Mouse (Mus musculus): ENCODE results near the gene Dpp6. TPM values are rescaled to one million over a fixed set of nuclear protein-coding genes. Genes with fewer than 3 reads are reported as not detected.

Gene Dpp6
- polyA plus RNA-seq, 1 experiment from 2014 or later = 42.0 TPM

DNA sequence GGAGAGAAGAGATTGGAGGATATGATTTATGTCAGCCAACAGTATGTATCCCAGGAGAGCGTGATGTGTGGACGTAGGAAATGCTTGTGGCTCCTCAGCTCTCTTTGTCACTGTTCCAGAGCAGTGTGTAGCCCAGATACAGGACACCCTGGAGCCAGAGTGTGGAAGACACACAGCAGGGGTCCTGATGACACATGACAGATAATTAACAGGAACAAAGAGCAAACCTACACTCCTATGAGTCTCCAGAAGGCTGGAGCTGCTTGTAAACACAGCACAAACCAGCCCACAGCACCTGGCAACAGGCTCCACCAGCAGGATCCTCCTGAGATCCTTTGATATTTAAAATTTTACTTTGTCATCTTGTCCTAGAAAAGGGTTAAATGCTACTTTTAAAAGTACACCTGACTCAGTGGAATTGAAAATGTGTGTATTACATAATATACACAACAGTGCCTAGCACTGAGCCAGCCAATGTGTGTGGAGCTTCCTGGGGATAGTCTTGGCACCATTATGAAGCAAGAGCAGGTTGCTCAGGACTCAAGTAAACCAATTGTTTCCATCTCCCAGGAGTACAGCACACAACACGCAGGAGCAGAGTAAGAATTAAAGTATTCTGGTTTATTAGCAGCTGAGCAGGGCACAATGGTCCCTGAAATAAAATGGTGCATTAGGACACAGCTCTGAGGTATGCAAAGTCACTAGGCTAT lies 115.6 kb downstream of the Dpp6 start:
- no peak overlapping the region for H3K9ac ChIP-seq (replicated peaks; ENCODE audit: low read depth, low read length)
- H3K4me2 ChIP-seq (ENCODE audit: low read length) = no peak overlapping the region
- no peaks in the 10 kb centered on the region for H3K9me3 ChIP-seq (ENCODE audit: control insufficient read depth, low read length)
- no peaks in the 10 kb centered on the region for H3K27me3 ChIP-seq (replicated peaks; ENCODE audit: control insufficient read depth, insufficient read depth, low read length)
- no peak overlapping the region for H3K4me3 ChIP-seq (replicated peaks; ENCODE audit: low read length)
- no peaks in the 10 kb centered on the region for H3K4me1 ChIP-seq (replicated peaks; ENCODE audit: control insufficient read depth, insufficient read depth, low read length)
- ATAC-seq = no peak
- no peak overlapping the region for H3K27ac ChIP-seq (ENCODE audit: low read length)
- no peaks in the 10 kb centered on the region for H3K36me3 ChIP-seq (ENCODE audit: control insufficient read depth, insufficient read depth)
- 61% methylated on average over 3 of the region's 3 CpGs for WGBS

DNA sequence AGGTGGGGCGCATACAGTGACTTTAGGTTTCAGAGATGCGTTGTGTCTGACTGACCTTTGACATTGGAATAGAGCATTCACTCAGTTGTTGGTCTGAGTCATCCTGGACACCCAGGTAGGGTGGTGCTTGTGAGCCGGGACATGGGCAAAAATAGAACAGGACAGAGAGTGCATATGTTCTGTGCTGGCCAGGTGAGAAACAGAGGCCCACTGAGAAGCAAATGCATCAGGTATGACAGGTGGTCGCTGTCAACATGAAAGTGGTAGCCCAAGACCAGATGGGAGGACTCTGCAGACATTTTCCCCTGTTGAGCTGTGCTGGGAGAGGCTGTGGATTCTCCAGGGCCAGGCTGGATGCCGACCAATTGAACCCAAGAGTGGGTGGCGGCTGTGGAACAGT lies 117.9 kb downstream of the Dpp6 start:
- Histone ChIP-seq H3K36me3 (ENCODE audit: control insufficient read depth, insufficient read depth) (no peaks in the 10 kb centered on the region), H3K4me3 (replicated peaks; ENCODE audit: low read length) (no peak overlapping the region), H3K9me3 (ENCODE audit: control insufficient read depth, low read length) (no peaks in the 10 kb centered on the region), H3K4me2 (ENCODE audit: low read length) (no peak overlapping the region), H3K27ac (ENCODE audit: low read length) (no peak overlapping the region), H3K4me1 (replicated peaks; ENCODE audit: control insufficient read depth, insufficient read depth, low read length) (no peaks in the 10 kb centered on the region), H3K9ac (replicated peaks; ENCODE audit: low read depth, low read length) (no peak overlapping the region), H3K27me3 (replicated peaks; ENCODE audit: control insufficient read depth, insufficient read depth, low read length) (no peaks in the 10 kb centered on the region)
- 85% methylated on average over 6 of the region's 6 CpGs for WGBS
- ATAC-seq = no peak

DNA sequence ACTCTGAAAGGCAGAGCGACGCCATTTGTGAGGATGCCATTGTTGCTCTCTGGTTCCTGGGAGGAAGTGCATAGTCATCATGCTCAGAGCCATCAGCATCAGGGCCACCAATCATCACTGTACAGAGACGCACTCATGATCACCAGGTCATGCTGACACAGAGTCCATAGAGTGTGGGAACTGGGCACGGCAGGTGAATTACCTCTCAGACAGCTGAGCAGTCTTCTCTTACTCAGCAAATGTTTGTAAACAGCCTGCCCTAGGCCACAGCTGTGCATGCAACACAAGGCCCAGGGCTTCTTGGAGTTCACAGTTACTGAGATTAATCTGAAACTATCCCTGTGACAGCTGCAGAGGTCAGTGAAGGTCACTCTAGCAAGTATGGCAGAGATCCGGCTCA lies 124.5 kb downstream of the Dpp6 start:
- H3K27me3 ChIP-seq (replicated peaks; ENCODE audit: control insufficient read depth, insufficient read depth, low read length) = no peaks in the 10 kb centered on the region
- H3K4me2 ChIP-seq (ENCODE audit: low read length) = no peak overlapping the region
- no peaks in the 10 kb centered on the region for H3K36me3 ChIP-seq (ENCODE audit: control insufficient read depth, insufficient read depth)
- 84% methylated on average over 5 of the region's 5 CpGs for WGBS
- no peaks in the 10 kb centered on the region for H3K9me3 ChIP-seq (ENCODE audit: control insufficient read depth, low read length)
- no peak overlapping the region for H3K4me3 ChIP-seq (replicated peaks; ENCODE audit: low read length)
- no peak overlapping the region for H3K9ac ChIP-seq (replicated peaks; ENCODE audit: low read depth, low read length)
- no peak overlapping the region for H3K27ac ChIP-seq (ENCODE audit: low read length)
- ATAC-seq = no peak
- H3K4me1 ChIP-seq (replicated peaks; ENCODE audit: control insufficient read depth, insufficient read depth, low read length) = no peaks in the 10 kb centered on the region

DNA sequence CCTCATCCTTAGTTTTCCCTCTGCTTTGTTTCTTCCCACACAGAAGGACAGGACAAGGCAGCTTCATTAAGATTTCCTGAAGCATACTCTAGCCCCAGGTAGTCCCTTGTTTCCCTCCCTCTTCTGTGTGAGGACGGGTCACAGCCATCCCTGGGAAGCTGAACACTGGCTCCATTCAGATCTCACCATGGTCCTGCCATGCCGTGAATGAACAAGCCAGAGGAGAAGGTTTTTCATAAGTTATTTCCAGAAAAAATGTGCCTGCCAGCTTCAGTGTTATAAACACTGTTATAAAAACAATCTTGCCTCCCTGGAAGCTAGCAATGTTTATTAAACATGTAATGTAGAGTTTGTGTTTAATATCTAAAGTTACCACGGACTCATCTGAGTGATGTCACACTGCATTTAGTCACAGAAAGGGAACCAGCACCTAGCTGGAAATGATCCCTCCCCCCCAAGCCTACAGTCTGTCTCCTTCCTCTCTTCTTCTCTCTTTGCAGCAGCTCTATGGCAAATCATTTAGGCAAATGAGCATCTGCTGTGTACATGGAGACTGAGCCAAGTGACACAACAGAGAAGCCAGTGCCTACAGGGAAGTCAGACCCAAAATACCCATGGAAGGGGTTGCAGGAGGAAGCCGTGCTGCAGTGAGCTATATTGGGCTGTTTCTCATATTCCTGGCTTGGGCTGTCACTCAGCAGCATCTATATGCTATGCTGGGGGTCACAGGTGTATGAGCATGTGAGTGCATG lies 128.3 kb downstream of the Dpp6 start:
- Histone ChIP-seq H3K9me3 (ENCODE audit: control insufficient read depth, low read length) (no peaks in the 10 kb centered on the region), H3K27me3 (replicated peaks; ENCODE audit: control insufficient read depth, insufficient read depth, low read length) (no peaks in the 10 kb centered on the region), H3K9ac (replicated peaks; ENCODE audit: low read depth, low read length) (no peak overlapping the region), H3K4me1 (replicated peaks; ENCODE audit: control insufficient read depth, insufficient read depth, low read length) (no peaks in the 10 kb centered on the region), H3K4me2 (ENCODE audit: low read length) (no peak overlapping the region), H3K4me3 (replicated peaks; ENCODE audit: low read length) (no peak overlapping the region), H3K36me3 (ENCODE audit: control insufficient read depth, insufficient read depth) (no peaks in the 10 kb centered on the region), H3K27ac (ENCODE audit: low read length) (no peak overlapping the region)
- whole genome bisulfite sequencing = 36% methylated on average over 4 of the region's 4 CpGs
- ATAC-seq = peak; percentile 93

DNA sequence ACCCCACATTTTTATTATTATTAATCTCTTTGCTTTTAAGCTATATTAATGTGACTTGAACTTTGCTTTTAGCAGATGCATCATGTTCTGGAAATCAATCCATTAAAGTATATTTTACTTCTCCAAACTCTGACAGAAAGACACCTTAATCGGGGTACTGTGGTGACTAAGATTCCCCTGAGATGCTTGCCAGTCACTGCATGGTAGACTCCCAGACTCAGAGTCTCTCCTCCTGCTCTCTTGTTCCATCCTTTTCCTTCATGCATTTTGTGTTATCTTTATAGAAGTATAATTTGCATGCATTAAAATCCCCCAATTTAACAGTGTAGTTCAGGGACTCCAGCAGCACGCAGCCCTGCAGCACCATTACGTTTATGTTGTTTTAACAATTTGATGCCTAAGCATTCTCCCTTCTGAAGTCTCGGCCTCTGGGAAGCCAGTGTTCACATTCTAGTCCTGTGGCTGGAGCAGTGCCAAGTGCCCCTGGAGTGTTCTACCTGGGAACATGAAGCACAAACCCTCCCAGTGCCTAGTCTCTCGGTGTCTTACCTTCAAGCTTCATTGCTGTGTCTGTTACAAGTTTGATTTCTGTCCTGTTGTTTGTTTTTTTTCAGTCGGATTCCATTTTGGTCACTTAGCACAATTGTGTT lies 153.1 kb downstream of the Dpp6 start:
- no peaks in the 10 kb centered on the region for H3K9me3 ChIP-seq (ENCODE audit: control insufficient read depth, low read length)
- no peaks in the 10 kb centered on the region for H3K27me3 ChIP-seq (replicated peaks; ENCODE audit: control insufficient read depth, insufficient read depth, low read length)
- 65% methylated on average over 6 of the region's 6 CpGs for WGBS
- H3K4me1 ChIP-seq (replicated peaks; ENCODE audit: control insufficient read depth, insufficient read depth, low read length) = no peaks in the 10 kb centered on the region
- no peak overlapping the region for H3K4me3 ChIP-seq (replicated peaks; ENCODE audit: low read length)
- H3K9ac ChIP-seq (replicated peaks; ENCODE audit: low read depth, low read length) = no peak overlapping the region
- H3K4me2 ChIP-seq (ENCODE audit: low read length) = no peak overlapping the region
- no peaks in the 10 kb centered on the region for H3K36me3 ChIP-seq (ENCODE audit: control insufficient read depth, insufficient read depth)
- ATAC-seq = peak; percentile 75
- H3K27ac ChIP-seq (ENCODE audit: low read length) = no peak overlapping the region

DNA sequence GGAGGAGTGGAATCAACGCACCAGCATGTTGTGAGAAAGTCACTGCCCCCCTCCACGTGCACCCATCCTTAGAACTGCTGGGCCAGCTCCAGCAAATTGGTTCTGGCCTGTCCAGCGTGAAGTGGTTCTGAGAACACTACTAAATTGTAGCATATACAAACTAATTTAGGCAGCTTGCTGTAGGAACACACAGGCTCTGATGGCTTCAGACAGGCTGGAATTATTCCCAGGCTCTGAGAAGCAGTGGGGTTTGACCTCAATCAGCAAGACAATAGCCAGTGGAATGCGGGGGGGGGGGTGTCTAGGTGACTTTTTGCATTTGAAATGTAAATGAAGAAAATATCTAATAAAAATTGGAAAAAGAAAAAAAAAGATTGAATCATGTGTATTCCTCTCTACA lies 156.2 kb downstream of the Dpp6 start:
- no peaks in the 10 kb centered on the region for H3K4me1 ChIP-seq (replicated peaks; ENCODE audit: control insufficient read depth, insufficient read depth, low read length)
- H3K27ac ChIP-seq (ENCODE audit: low read length) = no peak overlapping the region
- 13% methylated on average over 4 of the region's 4 CpGs for WGBS
- H3K9ac ChIP-seq (replicated peaks; ENCODE audit: low read depth, low read length) = no peak overlapping the region
- H3K4me2 ChIP-seq (ENCODE audit: low read length) = no peak overlapping the region
- no peak for ATAC-seq
- H3K9me3 ChIP-seq (ENCODE audit: control insufficient read depth, low read length) = no peaks in the 10 kb centered on the region
- H3K4me3 ChIP-seq (replicated peaks; ENCODE audit: low read length) = no peak overlapping the region
- no peaks in the 10 kb centered on the region for H3K36me3 ChIP-seq (ENCODE audit: control insufficient read depth, insufficient read depth)
- H3K27me3 ChIP-seq (replicated peaks; ENCODE audit: control insufficient read depth, insufficient read depth, low read length) = no peaks in the 10 kb centered on the region

DNA sequence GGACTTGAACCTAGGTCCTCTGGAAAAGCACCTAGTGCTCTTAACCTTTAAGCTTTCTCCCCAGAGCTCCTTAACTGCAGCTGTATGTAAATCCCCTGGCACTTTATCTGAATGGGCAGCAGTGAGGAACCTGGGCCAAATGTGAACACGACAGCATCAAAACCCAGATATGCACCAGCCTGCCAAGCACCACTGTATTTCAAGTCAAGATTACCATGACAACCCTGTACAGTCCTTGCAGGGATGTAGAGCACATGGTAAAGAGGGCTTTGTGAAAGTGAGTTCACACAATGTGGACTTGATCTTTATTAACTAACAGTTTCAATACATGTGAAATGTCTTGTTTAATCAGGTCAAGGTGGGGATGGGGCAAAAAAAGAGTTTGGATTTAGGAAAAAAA lies 162.3 kb downstream of the Dpp6 start:
- H3K27ac ChIP-seq (ENCODE audit: low read length) = no peak overlapping the region
- H3K27me3 ChIP-seq (replicated peaks; ENCODE audit: control insufficient read depth, insufficient read depth, low read length) = no peaks in the 10 kb centered on the region
- 13% methylated on average over 1 of the region's 1 CpGs for WGBS
- no peak overlapping the region for H3K9ac ChIP-seq (replicated peaks; ENCODE audit: low read depth, low read length)
- no peaks in the 10 kb centered on the region for H3K36me3 ChIP-seq (ENCODE audit: control insufficient read depth, insufficient read depth)
- no peaks in the 10 kb centered on the region for H3K9me3 ChIP-seq (ENCODE audit: control insufficient read depth, low read length)
- peak; percentile 80; the same call in 1 of the 2 replicates for ATAC-seq
- peaks cover 3% of the 10 kb centered on the region; the same call in 1 of the 2 replicates for H3K4me1 ChIP-seq (replicated peaks; ENCODE audit: control insufficient read depth, insufficient read depth, low read length)
- H3K4me3 ChIP-seq (replicated peaks; ENCODE audit: low read length) = no peak overlapping the region
- no peak overlapping the region for H3K4me2 ChIP-seq (ENCODE audit: low read length)

DNA sequence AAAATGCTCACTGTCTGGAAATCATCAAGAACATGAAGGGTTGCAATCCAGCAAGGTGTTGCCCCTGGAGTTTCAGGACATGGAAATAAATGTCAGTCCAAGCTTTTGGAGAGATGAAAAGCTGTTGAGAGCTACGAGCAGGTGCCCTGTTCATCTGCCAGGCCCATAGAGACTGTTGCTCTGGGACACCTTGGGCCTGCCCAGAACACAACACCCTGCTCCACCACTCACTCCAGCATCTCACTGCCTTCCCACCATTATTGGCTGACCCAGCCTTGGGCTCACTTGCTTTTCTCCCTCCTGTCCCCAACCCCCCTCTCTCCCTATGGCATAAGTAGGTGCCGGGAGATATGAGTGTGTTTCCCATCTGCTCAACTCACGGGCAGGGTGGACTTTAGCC lies 162.8 kb downstream of the Dpp6 start:
- H3K4me1 ChIP-seq (replicated peaks; ENCODE audit: control insufficient read depth, insufficient read depth, low read length) = peaks cover 3% of the 10 kb centered on the region; the same call in 1 of the 2 replicates
- H3K9ac ChIP-seq (replicated peaks; ENCODE audit: low read depth, low read length) = no peak overlapping the region
- no peak overlapping the region for H3K4me2 ChIP-seq (ENCODE audit: low read length)
- peak; percentile 23; the same call in 1 of the 2 replicates for ATAC-seq
- no peaks in the 10 kb centered on the region for H3K9me3 ChIP-seq (ENCODE audit: control insufficient read depth, low read length)
- 71% methylated on average over 3 of the region's 3 CpGs for whole genome bisulfite sequencing
- H3K36me3 ChIP-seq (ENCODE audit: control insufficient read depth, insufficient read depth) = no peaks in the 10 kb centered on the region
- no peak overlapping the region for H3K27ac ChIP-seq (ENCODE audit: low read length)
- no peak overlapping the region for H3K4me3 ChIP-seq (replicated peaks; ENCODE audit: low read length)
- H3K27me3 ChIP-seq (replicated peaks; ENCODE audit: control insufficient read depth, insufficient read depth, low read length) = no peaks in the 10 kb centered on the region

DNA sequence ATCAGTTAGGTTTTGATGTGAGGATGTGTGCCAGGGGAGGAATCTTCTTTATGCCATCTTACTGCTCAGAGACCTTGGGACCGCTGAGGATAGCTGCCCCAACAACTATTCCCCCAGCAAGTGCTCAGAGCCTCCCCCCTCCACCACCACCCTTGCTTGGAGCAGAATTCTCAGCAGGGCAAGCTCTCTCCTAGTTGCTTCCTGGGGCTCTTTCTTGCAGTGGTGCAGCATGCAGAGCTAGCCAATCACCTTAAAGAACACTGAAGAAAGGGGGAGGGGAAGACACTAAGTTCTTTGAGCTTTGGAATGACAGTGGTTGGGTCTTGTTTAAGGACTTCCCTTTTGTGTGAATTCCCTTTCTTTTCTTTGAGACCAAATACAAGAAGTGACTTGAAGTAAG lies 168.1 kb downstream of the Dpp6 start:
- H3K4me2 ChIP-seq (ENCODE audit: low read length) = no peak overlapping the region
- H3K27me3 ChIP-seq (replicated peaks; ENCODE audit: control insufficient read depth, insufficient read depth, low read length) = no peaks in the 10 kb centered on the region
- H3K4me1 ChIP-seq (replicated peaks; ENCODE audit: control insufficient read depth, insufficient read depth, low read length) = no peaks in the 10 kb centered on the region
- 11% methylated on average over 1 of the region's 1 CpGs for WGBS
- H3K9me3 ChIP-seq (ENCODE audit: control insufficient read depth, low read length) = no peaks in the 10 kb centered on the region
- no peak overlapping the region for H3K4me3 ChIP-seq (replicated peaks; ENCODE audit: low read length)
- H3K27ac ChIP-seq (ENCODE audit: low read length) = no peak overlapping the region
- no peaks in the 10 kb centered on the region for H3K36me3 ChIP-seq (ENCODE audit: control insufficient read depth, insufficient read depth)
- ATAC-seq = no peak
- H3K9ac ChIP-seq (replicated peaks; ENCODE audit: low read depth, low read length) = no peak overlapping the region

Measured in forebrain, embryonic 16.5 days (tissue).